Mouse (Mus musculus) embryonic fibroblast, embryonic 13.5 days (primary cell): Measurements from ENCODE around the gene St6galnac4.

Experiments
- CTCF ChIP-seq: IDR thresholded peaks from 2 replicates; pipeline ENCODE4 v1.5.1; 2011; ENCODE audit warnings: mild to moderate bottlenecking, control low read depth, low read length, moderate library complexity, borderline replicate concordance; ENCODE audit not compliant: insufficient read depth
- POLR2A ChIP-seq: IDR thresholded peaks from 2 replicates; pipeline ENCODE4 v1.6.1; 2011; ENCODE audit warnings: low read depth, mild to moderate bottlenecking, control low read depth, low read length, moderate library complexity

GRCm38 (mm10) chr2:32538461-32538860, 48.4 kb upstream of the St6galnac4 start:
- TF ChIP-seq CTCF = no peak
- no peak for TF ChIP-seq POLR2A
